Mouse (Mus musculus) intestine, postnatal 0 days (tissue): ENCODE measurements at regions not wholly inside any gene's neighbourhood (a gene's known extent, or its start where the extent isn't known, plus 50 kb on each side); places are given as distances from the start of the nearest gene placed in this dataset.

Source experiments
- ATAC-seq: fragments of 200-750 bp; cut with Nextera tagmentation; 2 replicates; pipeline ENCODE4 v1.8.0; 2017; ENCODE audit warnings: mild to moderate bottlenecking, moderate TSS enrichment, moderate library complexity
- H3K27ac ChIP-seq: fragments of 300-500 bp; sonication (generic); 2 replicates; pipeline ENCODE4 v1.5.1; 2014; ENCODE audit warnings: mild to moderate bottlenecking, low read depth, low read length, moderate library complexity
- H3K27me3 ChIP-seq: fragments of 300-500 bp; sonication (generic); replicated peaks from 2 replicates; pipeline ENCODE4 v1.6.1; 2014; ENCODE audit warnings: low read length, mixed read lengths; ENCODE audit not compliant: control insufficient read depth, insufficient read depth
- H3K36me3 ChIP-seq: fragments of 300-500 bp; sonication (generic); 2 replicates; pipeline ENCODE4 v1.6.1; 2014; ENCODE audit warnings: mild to moderate bottlenecking, moderate library complexity; ENCODE audit not compliant: control insufficient read depth, insufficient read depth
- H3K4me1 ChIP-seq: fragments of 300-500 bp; sonication (generic); replicated peaks from 2 replicates; pipeline ENCODE4 v1.6.1; 2014; ENCODE audit warnings: antibody characterized with exemption, low read length, mixed read lengths; ENCODE audit not compliant: control insufficient read depth, insufficient read depth
- H3K4me2 ChIP-seq: fragments of 300-500 bp; sonication (generic); replicated peaks from 2 replicates; pipeline ENCODE4 v1.6.1; 2014; ENCODE audit warnings: low read depth, mild to moderate bottlenecking, moderate library complexity
- H3K4me3 ChIP-seq: fragments of 300-500 bp; sonication (generic); 2 replicates; pipeline ENCODE4 v1.5.1; 2014; ENCODE audit warnings: low read depth, low read length
- H3K9ac ChIP-seq: fragments of 300-500 bp; sonication (generic); 2 replicates; pipeline ENCODE4 v1.6.1; 2014; ENCODE audit warnings: mild to moderate bottlenecking, low read depth, low read length
- H3K9me3 ChIP-seq: fragments of 300-500 bp; sonication (generic); 2 replicates; pipeline ENCODE4 v1.6.1; 2016; ENCODE audit warnings: mixed run types; ENCODE audit not compliant: control insufficient read depth
- CTCF ChIP-seq: sonication (generic); IDR thresholded peaks from 2 replicates; pipeline ENCODE4 v1.5.1; 2016; ENCODE audit warnings: low read depth, mild to moderate bottlenecking, control low read depth, antibody characterized with exemption, moderate library complexity
- WGBS: fragments of 180-500 bp; shearing (Covaris S2); extraction: QIAGEN DNeasy Blood & Tissue Kit; methylation state at CpG from one replicate; pipeline ENCODE4 v1.1.7; 2014; 5-methylcytosine and 5-hydroxymethylcytosine counted together

GRCm38 (mm10) chr2:61389622-61390021 lies 188.8 kb upstream of the Tank start:
- Histone ChIP-seq H3K9me3 (no peaks in the 10 kb centered on the region), H3K36me3 (no peaks in the 10 kb centered on the region), H3K9ac (no peak overlapping the region), H3K4me3 (no peak overlapping the region), H3K27ac (no peak overlapping the region), H3K4me1 (no peaks in the 10 kb centered on the region), H3K4me2 (no peak overlapping the region), H3K27me3 (no peaks in the 10 kb centered on the region)
- no peak for TF ChIP-seq CTCF
- no peak for ATAC-seq

- Histone ChIP-seq H3K4me3 (no peak overlapping the region), H3K9ac (no peak overlapping the region), H3K9me3 (no peaks in the 10 kb centered on the region), H3K4me1 (no peaks in the 10 kb centered on the region), H3K27ac (no peak overlapping the region), H3K4me2 (no peak overlapping the region), H3K36me3 (no peaks in the 10 kb centered on the region), H3K27me3 (no peaks in the 10 kb centered on the region)
- ATAC-seq = no peak
- WGBS = 42% methylated on average over 1 of the region's 1 CpGs
- TF ChIP-seq CTCF = no peak
These were observed 189.2 kb upstream of the Tank start for GRCm38 (mm10) chr2:61389207-61389606.

DNA sequence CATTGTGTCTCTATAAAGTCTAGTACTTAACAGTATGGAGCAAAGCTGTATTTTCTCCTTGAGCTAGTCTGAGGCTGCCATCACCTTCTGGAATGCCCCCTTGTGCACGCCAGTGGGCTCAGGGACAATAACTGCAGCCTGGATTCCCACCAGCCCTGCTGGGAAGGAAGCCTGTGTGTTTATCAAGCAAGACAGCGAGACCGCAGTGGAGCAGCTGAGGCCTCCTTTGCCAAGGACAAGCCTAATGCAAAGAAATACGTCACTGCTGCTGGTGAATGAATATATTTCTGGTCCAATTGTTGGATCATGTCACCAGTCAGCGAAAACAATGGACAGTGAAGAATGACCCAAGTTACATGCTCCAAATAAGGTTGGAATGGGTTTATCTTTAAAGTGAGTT lies 190.8 kb upstream of the Tank start:
- no peaks in the 10 kb centered on the region for H3K9me3 ChIP-seq
- TF ChIP-seq CTCF = no peak
- WGBS = 61% methylated on average over 5 of the region's 5 CpGs
- H3K4me1 ChIP-seq = no peaks in the 10 kb centered on the region
- no peaks in the 10 kb centered on the region for H3K27me3 ChIP-seq
- H3K36me3 ChIP-seq = no peaks in the 10 kb centered on the region
- no peak overlapping the region for H3K27ac ChIP-seq
- H3K4me2 ChIP-seq = no peak overlapping the region
- no peak for ATAC-seq
- H3K9ac ChIP-seq = no peak overlapping the region
- H3K4me3 ChIP-seq = no peak overlapping the region

- H3K36me3 ChIP-seq = no peaks in the 10 kb centered on the region
- no peak overlapping the region for H3K9ac ChIP-seq
- no peak for TF ChIP-seq CTCF
- H3K9me3 ChIP-seq = no peaks in the 10 kb centered on the region
- H3K4me2 ChIP-seq = no peak overlapping the region
- no peak for ATAC-seq
- WGBS = 78% methylated on average over 5 of the region's 5 CpGs
- no peak overlapping the region for H3K27ac ChIP-seq
- H3K4me1 ChIP-seq = no peaks in the 10 kb centered on the region
- no peaks in the 10 kb centered on the region for H3K27me3 ChIP-seq
- no peak overlapping the region for H3K4me3 ChIP-seq
These were observed 191.4 kb upstream of the Tank start for GRCm38 (mm10) chr2:61386966-61387365.

- Histone ChIP-seq H3K4me3 (no peak overlapping the region), H3K4me1 (no peaks in the 10 kb centered on the region), H3K4me2 (no peak overlapping the region), H3K9ac (no peak overlapping the region), H3K27me3 (no peaks in the 10 kb centered on the region), H3K36me3 (no peaks in the 10 kb centered on the region), H3K9me3 (no peaks in the 10 kb centered on the region), H3K27ac (no peak overlapping the region)
- no peak for TF ChIP-seq CTCF
- WGBS = 68% methylated on average over 6 of the region's 6 CpGs
- no peak for ATAC-seq
These were observed 193.9 kb upstream of the Tank start for GRCm38 (mm10) chr2:61384467-61384866.

- Histone ChIP-seq H3K4me2 (no peak overlapping the region), H3K27ac (no peak overlapping the region), H3K27me3 (no peaks in the 10 kb centered on the region), H3K9ac (no peak overlapping the region), H3K4me1 (no peaks in the 10 kb centered on the region), H3K4me3 (no peak overlapping the region), H3K36me3 (no peaks in the 10 kb centered on the region), H3K9me3 (no peaks in the 10 kb centered on the region)
- no peak for TF ChIP-seq CTCF
- no peak for ATAC-seq
- 98% methylated on average over 1 of the region's 1 CpGs for WGBS
These were observed 194.6 kb upstream of the Tank start for GRCm38 (mm10) chr2:61383744-61384295.

DNA sequence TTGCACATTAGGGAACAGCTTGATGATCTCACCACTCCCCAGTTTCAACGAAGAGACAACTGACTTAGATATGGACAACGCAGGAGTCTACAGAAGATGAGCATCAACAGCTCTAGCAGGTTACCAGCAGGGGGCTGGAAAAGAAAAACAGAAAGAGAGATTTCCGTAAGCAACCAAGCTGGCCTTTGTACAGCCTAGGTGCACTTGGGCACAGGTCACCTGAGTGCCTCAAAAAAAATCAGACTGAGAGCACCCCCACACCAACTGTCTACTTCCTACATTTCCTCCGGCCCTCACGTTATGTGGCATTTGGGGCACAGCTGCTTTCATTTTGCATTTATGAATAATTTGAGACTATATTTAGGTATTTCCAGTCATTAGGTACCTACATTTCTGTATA lies 199.3 kb upstream of the Tank start:
- no peak for ATAC-seq
- H3K27me3 ChIP-seq = no peaks in the 10 kb centered on the region
- no peaks in the 10 kb centered on the region for H3K4me1 ChIP-seq
- no peak overlapping the region for H3K27ac ChIP-seq
- no peak overlapping the region for H3K9ac ChIP-seq
- H3K36me3 ChIP-seq = no peaks in the 10 kb centered on the region
- 67% methylated on average over 5 of the region's 5 CpGs for WGBS
- H3K9me3 ChIP-seq = no peaks in the 10 kb centered on the region
- no peak overlapping the region for H3K4me2 ChIP-seq
- H3K4me3 ChIP-seq = no peak overlapping the region
- no peak for TF ChIP-seq CTCF
